Mouse (Mus musculus): Measurements from ENCODE around the gene Gimap3.

GRCm38 (mm10) chr6:48768933-48769332 lies 1.7 kb downstream of the Gimap3 start:
- no peak for TF ChIP-seq CTCF (IDR thresholded peaks at IDR 0.05; ENCODE audit: control insufficient read depth, insufficient read depth, insufficient replicate concordance, low read depth, low read length)
- TF ChIP-seq POLR2A (IDR thresholded peaks at IDR 0.05; ENCODE audit: control insufficient read depth, low read depth, low read length) = no peak
